Mouse (Mus musculus): Measurements from ENCODE around the gene Tnnc1.

Tnnc1 gene

GRCm38 (mm10) chr14:31184195-31184594 lies 23.9 kb upstream of the Tnnc1 start:
- no peak for DNase-seq (ENCODE audit: low spot score)

GRCm38 (mm10) chr14:31186656-31187055 lies 21.5 kb upstream of the Tnnc1 start:
- DNase-seq (ENCODE audit: low spot score), result no peak

- no peak for DNase-seq (ENCODE audit: low spot score)
Measured at GRCm38 (mm10) chr14:31188771-31189181, 19.3 kb upstream of the Tnnc1 start.

- no peak for DNase-seq (ENCODE audit: low spot score)
Measured at GRCm38 (mm10) chr14:31189348-31189747, 18.8 kb upstream of the Tnnc1 start.

- DNase-seq (ENCODE audit: low spot score), result no peak
Measured at GRCm38 (mm10) chr14:31191936-31192335, 16.2 kb upstream of the Tnnc1 start.

GRCm38 (mm10) chr14:31193791-31194190 lies 14.3 kb upstream of the Tnnc1 start:
- no peak for DNase-seq (ENCODE audit: low spot score)

GRCm38 (mm10) chr14:31194441-31194840 lies 13.7 kb upstream of the Tnnc1 start:
- DNase-seq (ENCODE audit: low spot score), result no peak

GRCm38 (mm10) chr14:31194891-31195513 lies 13.1 kb upstream of the Tnnc1 start:
- DNase-seq (ENCODE audit: low spot score), result peak; percentile 78

GRCm38 (mm10) chr14:31195521-31195920 lies 12.6 kb upstream of the Tnnc1 start:
- DNase-seq (ENCODE audit: low spot score), result no peak

- DNase-seq (ENCODE audit: low spot score), result no peak
Measured at GRCm38 (mm10) chr14:31195968-31196367, 12.1 kb upstream of the Tnnc1 start.

- DNase-seq (ENCODE audit: low spot score), result no peak
Measured at GRCm38 (mm10) chr14:31197547-31198516, 10.3 kb upstream of the Tnnc1 start.

- DNase-seq (ENCODE audit: low spot score), result no peak
Measured at GRCm38 (mm10) chr14:31199599-31199998, 8.5 kb upstream of the Tnnc1 start.

- no peak for DNase-seq (ENCODE audit: low spot score)
Measured at GRCm38 (mm10) chr14:31200038-31200437, 8.1 kb upstream of the Tnnc1 start.

- DNase-seq (ENCODE audit: low spot score), result no peak
Measured at GRCm38 (mm10) chr14:31204844-31205243, 3.3 kb upstream of the Tnnc1 start.

- DNase-seq (ENCODE audit: low spot score), result no peak
Measured at GRCm38 (mm10) chr14:31205244-31205561, 2.9 kb upstream of the Tnnc1 start.

GRCm38 (mm10) chr14:31205562-31206467 lies 2.3 kb upstream of the Tnnc1 start:
- peak; percentile 60 for DNase-seq (ENCODE audit: low spot score)

GRCm38 (mm10) chr14:31206472-31206981 lies 1.6 kb upstream of the Tnnc1 start:
- peak; percentile 96 for DNase-seq (ENCODE audit: low spot score)

- no peak for DNase-seq (ENCODE audit: low spot score)
Measured at GRCm38 (mm10) chr14:31207070-31207830, 862 bp upstream of the Tnnc1 start.

GRCm38 (mm10) chr14:31209133-31209557 lies 1.0 kb downstream of the Tnnc1 start:
- DNase-seq (ENCODE audit: low spot score), result no peak

- no peak for DNase-seq (ENCODE audit: low spot score)
Measured at GRCm38 (mm10) chr14:31211854-31212253, 3.7 kb downstream of the Tnnc1 start.

- DNase-seq (ENCODE audit: low spot score), result no peak
Measured at GRCm38 (mm10) chr14:31212499-31212898, 4.4 kb downstream of the Tnnc1 start.
